Mouse (Mus musculus) heart, embryonic 15.5 days (tissue): ENCODE results near the gene Naglu. TPM values are rescaled to one million over a fixed set of nuclear protein-coding genes. Genes with fewer than 3 reads are reported as not detected.
A peak's percentile ranks its signal among the peaks of the same experiment; 100 is the strongest.

Experiments used
- ATAC-seq: fragments of 200-750 bp; cut with Nextera tagmentation; replicated peaks from 2 replicates; pipeline ENCODE4 v1.8.0; 2017; ENCODE audit warnings: low read depth, moderate TSS enrichment; ENCODE audit not compliant: insufficient number of reproducible peaks, insufficient read depth, low FRiP score
- H3K27ac ChIP-seq: fragments of 300-500 bp; sonication (generic); 2 replicates; pipeline ENCODE4 v1.5.1; 2015; ENCODE audit warnings: mild to moderate bottlenecking, inconsistent platforms
- H3K27me3 ChIP-seq: fragments of 300-500 bp; sonication (generic); 2 replicates; pipeline ENCODE4 v1.6.1; 2015; ENCODE audit warnings: inconsistent platforms
- H3K36me3 ChIP-seq: fragments of 300-500 bp; sonication (generic); 2 replicates; pipeline ENCODE4 v1.6.1; 2015; ENCODE audit warnings: mild to moderate bottlenecking, inconsistent platforms
- H3K4me1 ChIP-seq: fragments of 300-500 bp; sonication (generic); replicated peaks from 2 replicates; pipeline ENCODE4 v1.6.1; 2015; ENCODE audit warnings: inconsistent platforms
- H3K4me2 ChIP-seq: fragments of 300-500 bp; sonication (generic); 2 replicates; pipeline ENCODE4 v1.6.1; 2015; ENCODE audit warnings: inconsistent platforms, mild to moderate bottlenecking, moderate library complexity
- H3K4me3 ChIP-seq: fragments of 300-500 bp; sonication (generic); 2 replicates; pipeline ENCODE4 v1.5.1; 2015; ENCODE audit warnings: mild to moderate bottlenecking, inconsistent platforms
- H3K9ac ChIP-seq: fragments of 300-500 bp; sonication (generic); 2 replicates; pipeline ENCODE4 v1.6.1; 2015; ENCODE audit warnings: mild to moderate bottlenecking, inconsistent platforms
- H3K9me3 ChIP-seq: fragments of 300-500 bp; sonication (generic); replicated peaks from 2 replicates; pipeline ENCODE4 v1.6.1; 2016; ENCODE audit warnings: inconsistent platforms
- WGBS: fragments of 180-500 bp; shearing (Covaris S2); methylation state at CpG from one replicate; pipeline ENCODE4 v1.1.7; 2015; ENCODE audit warnings: mixed read lengths; 5-methylcytosine and 5-hydroxymethylcytosine counted together
- polyA plus RNA-seq: library from polyadenylated mRNA; unstranded; fragments of >200 nt; fragmentation: Nextera tagmentation; extraction: Ambion mirVana; gene quantifications from 2 replicates; pipeline ENCODE4 v1.2.1, GENCODE M21; 2015

The Naglu gene
- polyA plus RNA-seq, 1 experiment from 2014 or later = 11.6 TPM

DNA sequence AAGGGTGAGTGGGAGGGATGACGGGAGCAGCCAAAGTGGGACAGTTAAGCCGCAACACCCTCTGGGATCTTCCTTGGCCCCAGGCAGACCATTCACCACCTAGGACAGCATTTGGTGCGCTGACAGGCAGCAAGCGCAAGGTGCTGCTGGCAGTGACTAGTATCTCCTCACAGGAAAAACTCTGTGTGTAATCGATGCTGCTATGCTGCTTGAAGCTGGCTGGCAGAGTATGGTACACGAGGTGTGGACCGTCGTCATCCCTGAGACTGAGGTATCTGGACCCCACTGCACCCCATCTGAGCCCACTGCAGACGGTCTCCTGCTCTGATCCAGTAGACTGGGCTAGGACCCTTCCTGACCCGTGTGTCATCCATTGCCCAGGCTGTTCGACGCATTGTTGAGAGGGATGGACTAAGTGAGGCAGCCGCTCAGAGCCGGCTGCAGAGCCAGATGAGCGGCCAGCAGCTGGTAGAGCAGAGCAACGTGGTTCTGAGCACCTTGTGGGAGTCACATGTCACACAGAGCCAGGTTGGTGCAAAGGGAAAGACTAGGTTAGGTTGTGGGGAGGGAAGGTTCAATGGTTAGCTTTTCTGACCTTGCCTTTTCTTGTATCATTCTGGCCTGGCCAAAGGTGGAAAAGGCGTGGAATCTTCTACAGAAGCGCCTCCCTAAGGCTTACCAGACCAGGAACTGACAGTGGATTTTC lies 16.0 kb downstream of the Naglu start:
- H3K27ac ChIP-seq = peak overlapping the region; percentile 88; the same call in 1 of the 2 replicates
- peaks cover 4% of the 10 kb centered on the region for H3K27me3 ChIP-seq
- ATAC-seq = no peak
- H3K4me3 ChIP-seq = no peak overlapping the region
- peaks cover 22% of the 10 kb centered on the region for H3K36me3 ChIP-seq
- H3K9ac ChIP-seq = peak overlapping the region; percentile 36; the same call in 1 of the 2 replicates
- H3K4me2 ChIP-seq = peak overlapping the region; percentile 87; the same call in 1 of the 2 replicates
- peaks cover 45% of the 10 kb centered on the region for H3K4me1 ChIP-seq
- WGBS = 89% methylated on average over 18 of the region's 18 CpGs
- H3K9me3 ChIP-seq = no peaks in the 10 kb centered on the region

DNA sequence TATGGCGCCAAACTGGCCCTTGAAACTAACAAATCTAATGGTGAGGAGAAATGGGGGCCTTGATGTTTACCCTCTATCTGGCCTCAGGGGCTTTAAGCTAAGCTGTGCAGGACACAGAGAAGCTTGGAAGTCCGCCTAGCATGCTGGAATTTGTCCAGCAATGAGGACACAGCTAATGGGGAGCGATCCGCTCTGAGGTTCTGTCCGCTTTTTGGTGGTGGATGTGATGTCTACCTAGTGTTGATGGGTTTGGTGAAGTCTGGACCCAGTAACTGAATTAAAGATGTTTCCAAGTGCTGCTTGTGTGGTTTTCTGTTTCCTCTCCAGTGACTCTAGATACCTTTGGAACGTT lies 16.5 kb downstream of the Naglu start:
- Histone ChIP-seq H3K36me3 (peaks cover 27% of the 10 kb centered on the region), H3K27ac (peak overlapping the region; percentile 88), H3K9me3 (no peaks in the 10 kb centered on the region), H3K9ac (peak overlapping the region; percentile 36), H3K4me2 (peak overlapping the region; percentile 87), H3K4me3 (peak overlapping the region; percentile 85), H3K27me3 (no peaks in the 10 kb centered on the region), H3K4me1 (peaks cover 45% of the 10 kb centered on the region)
- 78% methylated on average over 6 of the region's 6 CpGs for WGBS
- no peak for ATAC-seq

DNA sequence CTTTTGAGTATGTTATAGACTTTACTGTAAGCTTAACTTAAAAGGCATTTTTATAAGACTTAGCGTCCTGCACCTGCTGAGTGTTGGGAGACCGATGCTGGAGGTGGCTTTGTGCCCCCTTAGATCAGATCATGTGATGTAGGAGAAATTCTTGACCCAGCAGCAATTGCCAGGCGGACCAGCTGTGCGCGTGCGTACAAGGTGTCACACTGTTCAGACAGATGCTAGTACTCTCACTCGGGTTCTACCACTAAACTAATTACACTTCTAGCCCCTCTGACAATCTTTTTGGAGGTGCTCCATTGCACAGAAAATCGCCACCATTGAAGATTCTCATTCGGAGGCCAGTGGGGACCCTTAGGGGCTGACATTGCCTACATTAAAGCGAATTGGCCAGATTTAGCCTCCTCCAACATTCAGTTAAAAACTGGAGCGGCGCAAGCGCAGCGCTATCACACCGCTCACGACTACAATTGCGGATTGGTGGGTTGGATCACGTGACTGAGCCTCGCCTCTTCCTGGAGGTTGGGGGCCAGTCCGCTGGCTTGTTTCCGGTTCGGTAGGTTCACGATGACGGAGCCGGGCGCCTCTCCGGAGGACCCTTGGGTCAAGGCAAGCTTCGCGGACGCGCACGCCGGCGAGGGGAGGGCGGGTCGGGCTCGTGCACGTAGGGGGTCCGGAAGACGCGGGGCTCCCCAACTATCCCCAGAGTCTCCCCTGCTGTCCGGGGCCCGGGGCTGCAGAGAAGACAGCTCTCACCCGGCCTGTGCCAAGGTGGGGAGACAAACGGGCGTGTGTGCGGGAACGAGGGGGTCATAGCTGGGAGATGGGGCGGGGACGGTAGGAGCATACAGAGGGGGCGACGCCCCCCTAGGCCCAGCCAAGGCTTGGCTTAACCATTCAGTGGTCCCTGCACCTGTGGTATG lies 17.2 kb downstream of the Naglu start, which contains the start of gene Mlx:
TSS of gene Mlx (plus strand) at position 522 of the 926 bp plus-strand sequence.
- H3K4me1 ChIP-seq = peaks cover 38% of the 10 kb centered on the region
- WGBS = 1% methylated on average over 52 of the region's 52 CpGs
- peak; percentile 83 for ATAC-seq

DNA sequence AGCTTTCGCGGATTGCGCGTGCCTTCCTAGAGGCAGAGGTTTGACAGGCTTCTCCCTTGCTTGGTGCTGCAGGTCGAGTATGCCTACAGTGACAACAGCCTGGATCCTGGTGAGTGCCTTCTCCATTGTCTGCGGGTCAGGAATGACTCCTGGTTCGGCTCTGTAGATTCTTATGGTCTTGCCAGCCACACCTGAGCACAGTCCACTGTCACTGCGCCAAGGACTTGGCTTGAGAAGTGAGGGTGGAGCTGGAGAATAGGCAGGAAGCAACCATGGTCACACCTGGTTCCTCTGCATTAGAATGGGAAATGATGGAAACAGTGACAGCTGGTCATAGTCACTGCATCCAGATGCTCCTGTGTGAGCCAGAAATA lies 17.9 kb downstream of the Naglu start:
- H3K27me3 ChIP-seq = no peaks in the 10 kb centered on the region
- peak overlapping the region; percentile 88 for H3K27ac ChIP-seq
- H3K4me3 ChIP-seq = peak overlapping the region; percentile 85
- H3K4me2 ChIP-seq = peak overlapping the region; percentile 87
- peaks cover 37% of the 10 kb centered on the region for H3K4me1 ChIP-seq
- 11% methylated on average over 8 of the region's 8 CpGs for WGBS
- peaks cover 41% of the 10 kb centered on the region for H3K36me3 ChIP-seq
- H3K9me3 ChIP-seq = no peaks in the 10 kb centered on the region
- H3K9ac ChIP-seq = peak overlapping the region; percentile 81
- no peak for ATAC-seq

More for the DNA sequence above, 17.2 kb downstream of the Naglu start, which contains the start of gene Mlx:
- H3K27ac ChIP-seq = peak within 1 kb of the TSS; percentile 88
- peak within 1 kb of the TSS; percentile 81 for H3K9ac ChIP-seq
- peaks cover 35% of the 10 kb centered on the region for H3K36me3 ChIP-seq
- H3K9me3 ChIP-seq = no peaks in the 10 kb centered on the region
- peak within 1 kb of the TSS; percentile 87 for H3K4me2 ChIP-seq
- no peaks in the 10 kb centered on the region for H3K27me3 ChIP-seq
- H3K4me3 ChIP-seq = peak within 1 kb of the TSS; percentile 85

DNA sequence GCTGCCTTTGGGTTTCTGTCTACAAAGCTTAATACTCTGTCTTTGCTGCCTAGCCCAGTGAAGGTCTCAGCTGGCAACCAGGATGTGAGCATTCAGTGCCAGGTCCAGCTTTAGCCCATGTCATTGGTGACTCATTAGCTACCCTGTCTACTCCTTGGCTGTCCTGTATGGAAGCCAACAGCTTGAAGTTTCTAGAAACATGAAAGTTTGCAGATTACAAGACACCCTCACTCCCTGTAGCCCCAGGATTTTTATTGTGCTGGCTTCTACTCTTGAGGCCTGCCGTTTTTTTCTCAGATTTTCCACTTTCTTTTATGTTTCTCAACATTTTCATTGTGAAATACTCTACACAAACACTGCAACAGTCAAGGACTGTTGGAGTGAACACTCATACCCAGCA lies 20.1 kb downstream of the Naglu start:
- no peak overlapping the region for H3K27ac ChIP-seq
- peaks cover 45% of the 10 kb centered on the region for H3K36me3 ChIP-seq
- peaks cover 35% of the 10 kb centered on the region for H3K4me1 ChIP-seq
- no peak overlapping the region for H3K9ac ChIP-seq
- 93% methylated on average over 1 of the region's 1 CpGs for WGBS
- no peak for ATAC-seq
- H3K4me2 ChIP-seq = no peak overlapping the region
- H3K9me3 ChIP-seq = no peaks in the 10 kb centered on the region
- no peaks in the 10 kb centered on the region for H3K27me3 ChIP-seq
- H3K4me3 ChIP-seq = no peak overlapping the region

DNA sequence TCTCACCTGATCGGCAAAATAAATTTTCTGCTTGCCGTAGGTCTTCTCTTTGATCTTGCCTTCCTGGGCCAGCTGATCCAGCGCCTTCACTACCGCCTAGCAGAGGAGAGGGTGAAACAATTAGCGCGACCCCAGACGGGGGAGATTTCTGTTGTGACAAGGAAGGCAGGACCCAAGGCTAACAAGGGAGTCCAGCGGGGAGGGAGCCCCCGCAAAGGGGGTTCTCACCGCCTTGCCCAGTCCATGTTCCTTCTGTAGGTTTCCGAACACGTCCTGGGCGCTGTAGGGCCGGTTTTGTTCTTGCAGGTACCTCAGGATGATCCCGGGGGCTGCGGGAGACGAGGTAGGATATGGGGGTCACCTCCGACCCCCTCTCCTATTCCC lies 25.1 kb downstream of the Naglu start:
- WGBS = under 1% methylated on average over 18 of the region's 18 CpGs
- Histone ChIP-seq H3K4me1 (peaks cover 14% of the 10 kb centered on the region), H3K9ac (peak overlapping the region; percentile 79), H3K36me3 (peaks cover 62% of the 10 kb centered on the region), H3K27me3 (no peaks in the 10 kb centered on the region), H3K9me3 (no peaks in the 10 kb centered on the region), H3K4me2 (peak overlapping the region; percentile 90), H3K27ac (peak overlapping the region; percentile 99), H3K4me3 (peak overlapping the region; percentile 77)
- ATAC-seq = no peak; the same call in 1 of the 2 replicates

DNA sequence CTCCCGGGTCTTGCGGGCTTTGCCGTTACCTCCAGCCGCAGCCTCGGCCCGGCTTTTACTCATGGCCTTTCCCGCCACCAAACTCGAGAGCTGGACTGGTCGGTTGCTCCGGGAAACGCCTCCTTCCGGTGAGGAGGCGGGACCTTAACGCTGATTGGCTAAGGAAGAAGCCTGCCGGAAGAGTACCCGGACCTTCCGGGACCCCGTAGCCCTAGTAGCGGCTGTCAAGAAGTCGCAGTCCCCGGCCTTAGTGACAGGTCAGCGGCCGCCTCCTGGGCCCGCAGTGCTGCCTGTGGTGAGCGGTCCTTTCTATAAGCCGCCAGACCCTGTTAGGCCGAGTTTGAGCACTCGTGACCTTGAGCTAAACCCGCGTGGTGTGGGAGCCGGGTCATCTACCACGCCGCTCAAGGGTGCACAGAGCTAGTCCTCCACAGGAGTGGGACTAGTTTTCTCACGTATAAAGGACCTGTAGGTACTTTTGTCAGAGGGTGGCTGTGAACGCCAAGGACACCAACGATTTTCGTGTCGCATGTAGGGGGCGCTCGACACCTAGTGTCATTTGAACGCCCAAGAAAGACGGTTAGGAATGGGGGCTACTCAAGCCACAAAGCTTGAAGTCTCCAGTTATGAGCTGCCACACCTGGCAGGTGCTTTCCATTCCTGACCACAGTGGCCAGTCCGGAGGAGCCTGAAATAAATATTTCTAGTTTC lies 25.7 kb downstream of the Naglu start, which contains the start of gene Psmc3ip:
TSS of gene Psmc3ip (minus strand) at position 123 of the 711 bp plus-strand sequence.
- peak within 1 kb of the TSS; percentile 77 for H3K4me3 ChIP-seq
- H3K36me3 ChIP-seq = peaks cover 62% of the 10 kb centered on the region
- H3K4me2 ChIP-seq = peak within 1 kb of the TSS; percentile 90
- no peaks in the 10 kb centered on the region for H3K27me3 ChIP-seq
- WGBS = under 1% methylated on average over 43 of the region's 43 CpGs
- no peaks in the 10 kb centered on the region for H3K9me3 ChIP-seq
- peak within 1 kb of the TSS; percentile 79 for H3K9ac ChIP-seq
- H3K4me1 ChIP-seq = peaks cover 14% of the 10 kb centered on the region
- peak; percentile 95 for ATAC-seq
- peak within 1 kb of the TSS; percentile 99 for H3K27ac ChIP-seq

DNA sequence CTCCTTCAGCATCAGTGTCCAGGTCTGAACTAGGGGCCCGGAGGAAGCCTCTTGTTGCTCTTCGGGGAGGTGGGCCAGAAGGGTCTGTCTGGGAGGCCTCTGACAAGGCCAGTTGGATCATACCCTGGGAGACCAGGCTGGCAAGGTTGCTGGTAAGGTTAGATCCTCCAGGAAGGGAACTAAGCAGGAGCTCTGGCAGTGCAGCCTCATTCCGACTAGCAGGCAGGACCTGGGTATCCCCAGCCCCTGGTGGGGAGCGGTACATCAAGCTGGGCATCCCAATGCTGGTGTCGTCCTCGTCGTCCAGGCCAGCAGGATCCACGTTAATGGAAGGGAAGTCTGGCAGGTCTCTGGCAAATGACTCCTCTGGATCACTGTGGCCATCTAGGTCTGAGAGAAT lies 28.4 kb downstream of the Naglu start:
- H3K27me3 ChIP-seq = no peaks in the 10 kb centered on the region
- no peak overlapping the region for H3K4me2 ChIP-seq
- ATAC-seq = no peak
- 92% methylated on average over 8 of the region's 8 CpGs for WGBS
- H3K9ac ChIP-seq = no peak overlapping the region
- no peak overlapping the region for H3K4me3 ChIP-seq
- peaks cover 57% of the 10 kb centered on the region for H3K36me3 ChIP-seq
- H3K9me3 ChIP-seq = no peaks in the 10 kb centered on the region
- H3K27ac ChIP-seq = no peak overlapping the region
- peaks cover 14% of the 10 kb centered on the region for H3K4me1 ChIP-seq

DNA sequence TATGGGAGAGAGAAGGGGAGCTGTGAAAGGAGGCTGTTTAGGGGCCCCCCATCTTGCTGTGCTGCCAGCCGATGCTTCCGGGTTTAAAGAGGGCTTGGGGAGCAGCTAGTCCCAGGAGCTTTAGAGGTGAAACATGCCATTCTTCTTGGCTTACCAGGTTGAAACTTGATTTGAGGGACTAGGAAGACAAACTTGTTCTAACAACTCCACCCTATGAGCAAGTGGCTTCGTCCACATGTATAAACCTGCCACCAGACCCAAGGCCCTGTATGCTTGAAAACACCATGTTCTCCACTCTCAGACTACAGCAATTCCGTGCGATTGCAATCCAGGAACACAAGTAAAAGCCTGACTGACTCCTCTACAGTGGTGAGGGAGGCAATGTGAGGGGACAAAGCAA lies 33.2 kb downstream of the Naglu start:
- Histone ChIP-seq H3K27ac (0 out of 2 replicates have a peak overlapping the region, but pooled peaks have one; percentile 5), H3K27me3 (no peaks in the 10 kb centered on the region), H3K36me3 (peaks cover 58% of the 10 kb centered on the region), H3K4me3 (no peak overlapping the region), H3K4me1 (no peaks in the 10 kb centered on the region), H3K4me2 (no peak overlapping the region), H3K9me3 (no peaks in the 10 kb centered on the region), H3K9ac (no peak overlapping the region)
- WGBS = 90% methylated on average over 5 of the region's 5 CpGs
- ATAC-seq = no peak

DNA sequence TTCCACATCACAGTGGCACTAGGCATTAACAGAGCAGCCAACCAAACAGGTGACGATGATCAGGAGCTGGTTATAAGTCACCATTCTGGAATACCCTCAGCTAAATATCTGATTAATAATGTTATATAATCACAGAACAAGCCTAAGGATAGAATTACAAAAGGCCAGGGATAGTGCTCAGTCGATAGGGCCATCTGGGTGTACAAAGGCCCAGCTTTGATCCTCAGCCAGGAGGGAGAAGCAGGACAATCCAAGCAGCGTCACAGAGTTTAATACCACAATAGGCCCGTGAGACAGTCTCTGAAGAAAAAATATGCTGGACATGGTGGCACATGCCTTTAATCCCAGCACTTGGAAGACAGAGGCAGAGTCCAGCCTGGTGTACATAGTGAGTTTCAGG lies 39.5 kb downstream of the Naglu start:
- no peak overlapping the region for H3K27ac ChIP-seq
- no peak overlapping the region for H3K4me2 ChIP-seq
- no peaks in the 10 kb centered on the region for H3K4me1 ChIP-seq
- H3K36me3 ChIP-seq = peaks cover 2% of the 10 kb centered on the region; the same call in 1 of the 2 replicates
- WGBS = 78% methylated on average over 4 of the region's 4 CpGs
- H3K27me3 ChIP-seq = no peaks in the 10 kb centered on the region
- no peak for ATAC-seq
- no peak overlapping the region for H3K9ac ChIP-seq
- H3K9me3 ChIP-seq = no peaks in the 10 kb centered on the region
- H3K4me3 ChIP-seq = no peak overlapping the region

DNA sequence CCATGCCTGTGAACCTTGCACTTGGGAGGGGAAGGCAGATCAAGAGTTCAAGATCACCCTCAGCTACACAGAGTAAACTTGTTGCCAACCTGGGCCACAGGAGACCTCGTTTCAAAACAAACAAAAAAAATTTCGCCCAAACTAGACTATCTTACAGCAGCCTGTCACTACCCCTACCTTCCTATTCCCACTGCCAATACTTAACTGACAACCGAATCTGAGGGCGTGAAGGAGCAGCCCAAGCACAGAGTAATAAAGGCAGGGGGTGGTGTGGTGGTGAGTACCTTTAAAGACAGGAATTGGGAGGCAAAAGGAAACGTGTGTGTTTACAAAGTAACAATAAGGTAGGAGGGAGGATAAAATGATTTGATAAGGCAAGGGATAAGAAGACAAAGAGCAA lies 40.9 kb downstream of the Naglu start:
- Histone ChIP-seq H3K9ac (no peak overlapping the region), H3K4me1 (peaks cover 2% of the 10 kb centered on the region; the same call in 1 of the 2 replicates), H3K36me3 (no peaks in the 10 kb centered on the region; the same call in 1 of the 2 replicates), H3K9me3 (no peaks in the 10 kb centered on the region), H3K27me3 (no peaks in the 10 kb centered on the region), H3K27ac (no peak overlapping the region), H3K4me3 (no peak overlapping the region), H3K4me2 (no peak overlapping the region)
- ATAC-seq = no peak
- WGBS = 56% methylated on average over 5 of the region's 5 CpGs
